Mouse (Mus musculus) liver, postnatal 0 days (tissue): ENCODE results near the gene 6430548M08Rik. TPM values are rescaled to one million over a fixed set of nuclear protein-coding genes. Genes with fewer than 3 reads are reported as not detected.

ENCODE experiments used
- ATAC-seq: fragments of 200-750 bp; cut with Nextera tagmentation; 2 replicates; pipeline ENCODE4 v1.8.0; 2017; ENCODE audit warnings: mild to moderate bottlenecking, moderate library complexity
- DNase-seq: peaks from one replicate; pipeline ENCODE4 v3.0.0-alpha.2; 2016
- H3K27ac ChIP-seq: fragments of 300-500 bp; sonication (generic); 2 replicates; pipeline ENCODE4 v1.5.1; 2014; ENCODE audit warnings: antibody characterized with exemption, moderate library complexity, mild to moderate bottlenecking, low read depth
- H3K27me3 ChIP-seq: fragments of 300-500 bp; sonication (generic); 2 replicates; pipeline ENCODE4 v1.6.1; 2014; ENCODE audit warnings: low read length, control low read depth, mixed read lengths; ENCODE audit not compliant: insufficient read depth
- H3K36me3 ChIP-seq: fragments of 300-500 bp; sonication (generic); replicated peaks from 2 replicates; pipeline ENCODE4 v1.6.1; 2014; ENCODE audit warnings: mild to moderate bottlenecking, control low read depth, low read length, moderate library complexity, mixed read lengths; ENCODE audit not compliant: insufficient read depth
- H3K4me1 ChIP-seq: fragments of 300-500 bp; sonication (generic); 2 replicates; pipeline ENCODE4 v1.6.1; 2014; ENCODE audit warnings: antibody characterized with exemption, mild to moderate bottlenecking, control low read depth; ENCODE audit not compliant: insufficient read depth
- H3K4me2 ChIP-seq: fragments of 300-500 bp; sonication (generic); 2 replicates; pipeline ENCODE4 v1.6.1; 2014; ENCODE audit warnings: low read depth, mild to moderate bottlenecking, low read length, moderate library complexity, mixed read lengths
- H3K4me3 ChIP-seq: fragments of 300-500 bp; sonication (generic); 2 replicates; pipeline ENCODE4 v1.5.1; 2014; ENCODE audit warnings: low read depth, low read length
- H3K9ac ChIP-seq: fragments of 300-500 bp; sonication (generic); replicated peaks from 2 replicates; pipeline ENCODE4 v1.6.1; 2014; ENCODE audit warnings: mild to moderate bottlenecking, moderate library complexity
- H3K9me3 ChIP-seq: fragments of 300-500 bp; sonication (generic); 2 replicates; pipeline ENCODE4 v1.6.1; 2016; ENCODE audit warnings: mild to moderate bottlenecking, control low read depth, low read length, mixed read lengths
- CTCF ChIP-seq: sonication (generic); IDR thresholded peaks from 2 replicates; pipeline ENCODE4 v1.5.1; 2016; ENCODE audit warnings: antibody characterized with exemption, low read depth
- EP300 ChIP-seq: IDR thresholded peaks from 2 replicates; pipeline ENCODE4 v1.6.1; 2016; ENCODE audit warnings: antibody characterized with exemption, low read depth, mild to moderate bottlenecking
- WGBS: fragments of 180-500 bp; shearing (Covaris S2); extraction: QIAGEN DNeasy Blood & Tissue Kit; methylation state at CpG from one replicate; pipeline ENCODE4 v1.1.7; 2014; ENCODE audit not compliant: insufficient replicate concordance; 5-methylcytosine and 5-hydroxymethylcytosine counted together
- polyA plus RNA-seq: library from polyadenylated mRNA; unstranded; fragments of >200 nt; fragmentation: Nextera tagmentation; extraction: Ambion mirVana; gene quantifications from 2 replicates; pipeline ENCODE4 v1.2.1, GENCODE M21; 2015

Gene 6430548M08Rik
- polyA plus RNA-seq, 1 experiment from 2014 or later, result 4.9 TPM

GRCm38 (mm10) chr8:120112535-120112934, 1.4 kb upstream of the 6430548M08Rik start:
- no peak for DNase-seq
- no peak overlapping the region for H3K4me3 ChIP-seq
- H3K9ac ChIP-seq, result no peak overlapping the region
- no peaks in the 10 kb centered on the region for H3K36me3 ChIP-seq
- no peak for ATAC-seq
- peaks cover 26% of the 10 kb centered on the region for H3K4me1 ChIP-seq
- peaks cover 20% of the 10 kb centered on the region for H3K27me3 ChIP-seq
- no peak for TF ChIP-seq EP300
- TF ChIP-seq CTCF, result no peak
- peak overlapping the region; percentile 92 for H3K27ac ChIP-seq
- no peaks in the 10 kb centered on the region for H3K9me3 ChIP-seq
- H3K4me2 ChIP-seq, result peak overlapping the region; percentile 100
- WGBS, result 31% methylated on average over 5 of the region's 5 CpGs

- no peak for DNase-seq
- ATAC-seq, result peak; percentile 35
- Histone ChIP-seq H3K27me3 (peaks cover 24% of the 10 kb centered on the region), H3K4me3 (peak overlapping the region; percentile 61), H3K27ac (peak overlapping the region; percentile 92), H3K36me3 (no peaks in the 10 kb centered on the region), H3K9ac (peak overlapping the region; percentile 70), H3K4me2 (peak overlapping the region; percentile 100), H3K4me1 (peaks cover 26% of the 10 kb centered on the region), H3K9me3 (no peaks in the 10 kb centered on the region)
- WGBS, result 7% methylated on average over 10 of the region's 10 CpGs
- no peak for TF ChIP-seq EP300
- TF ChIP-seq CTCF, result no peak
These were observed 646 bp upstream of the 6430548M08Rik start for GRCm38 (mm10) chr8:120113306-120113705.

- no peaks in the 10 kb centered on the region for H3K36me3 ChIP-seq
- peaks cover 19% of the 10 kb centered on the region for H3K4me1 ChIP-seq
- DNase-seq (no peak), ATAC-seq (peak; percentile 10)
- peak overlapping the region; percentile 60 for H3K9ac ChIP-seq
- WGBS, result 3% methylated on average over 38 of the region's 46 CpGs
- H3K27ac ChIP-seq, result peak overlapping the region; percentile 12; the same call in 1 of the 2 replicates
- no peaks in the 10 kb centered on the region for H3K9me3 ChIP-seq
- peak overlapping the region; percentile 61 for H3K4me3 ChIP-seq
- H3K4me2 ChIP-seq, result peak overlapping the region; percentile 100
- TF ChIP-seq CTCF (no peak), EP300 (no peak)
- peaks cover 24% of the 10 kb centered on the region for H3K27me3 ChIP-seq
These were observed 426 bp downstream of the 6430548M08Rik start for GRCm38 (mm10) chr8:120114315-120114841.

- ATAC-seq (no peak), DNase-seq (no peak)
- WGBS, result 61% methylated on average over 7 of the region's 7 CpGs
- H3K27ac ChIP-seq, result no peak overlapping the region
- no peak overlapping the region for H3K9ac ChIP-seq
- H3K9me3 ChIP-seq, result no peaks in the 10 kb centered on the region
- no peak overlapping the region for H3K4me3 ChIP-seq
- peak overlapping the region; percentile 20; the same call in 1 of the 2 replicates for H3K4me2 ChIP-seq
- H3K27me3 ChIP-seq, result peaks cover 24% of the 10 kb centered on the region
- TF ChIP-seq EP300 (no peak), CTCF (no peak)
- peaks cover 21% of the 10 kb centered on the region for H3K4me1 ChIP-seq
- H3K36me3 ChIP-seq, result no peaks in the 10 kb centered on the region
These were observed 2.6 kb downstream of the 6430548M08Rik start for GRCm38 (mm10) chr8:120116600-120116999.

GRCm38 (mm10) chr8:120118162-120118561, 4.2 kb downstream of the 6430548M08Rik start:
- no peak for TF ChIP-seq CTCF
- TF ChIP-seq EP300, result no peak
- H3K4me3 ChIP-seq, result no peak overlapping the region
- H3K9me3 ChIP-seq, result no peaks in the 10 kb centered on the region
- ATAC-seq, result no peak
- DNase-seq, result no peak
- no peak overlapping the region for H3K4me2 ChIP-seq
- peaks cover 16% of the 10 kb centered on the region for H3K4me1 ChIP-seq
- WGBS, result 74% methylated on average over 9 of the region's 9 CpGs
- no peaks in the 10 kb centered on the region for H3K36me3 ChIP-seq
- H3K27ac ChIP-seq, result no peak overlapping the region
- peaks cover 24% of the 10 kb centered on the region for H3K27me3 ChIP-seq
- H3K9ac ChIP-seq, result no peak overlapping the region

- TF ChIP-seq CTCF (no peak), EP300 (no peak)
- peaks cover 24% of the 10 kb centered on the region for H3K27me3 ChIP-seq
- H3K27ac ChIP-seq, result no peak overlapping the region
- no peaks in the 10 kb centered on the region for H3K9me3 ChIP-seq
- H3K4me3 ChIP-seq, result no peak overlapping the region
- H3K4me2 ChIP-seq, result no peak overlapping the region
- no peak overlapping the region for H3K9ac ChIP-seq
- DNase-seq (no peak), ATAC-seq (no peak)
- no peaks in the 10 kb centered on the region for H3K36me3 ChIP-seq
- peaks cover 11% of the 10 kb centered on the region for H3K4me1 ChIP-seq
- whole genome bisulfite sequencing, result 73% methylated on average over 5 of the region's 5 CpGs
These were observed 4.9 kb downstream of the 6430548M08Rik start for GRCm38 (mm10) chr8:120118847-120119246.

- ATAC-seq (no peak), DNase-seq (no peak)
- H3K27ac ChIP-seq, result no peak overlapping the region
- no peaks in the 10 kb centered on the region for H3K36me3 ChIP-seq
- peaks cover 22% of the 10 kb centered on the region for H3K27me3 ChIP-seq
- H3K4me1 ChIP-seq, result peaks cover 10% of the 10 kb centered on the region
- H3K4me3 ChIP-seq, result no peak overlapping the region
- H3K9ac ChIP-seq, result no peak overlapping the region
- no peak overlapping the region for H3K4me2 ChIP-seq
- WGBS, result 59% methylated on average over 3 of the region's 3 CpGs
- TF ChIP-seq EP300 (no peak), CTCF (no peak)
- H3K9me3 ChIP-seq, result no peaks in the 10 kb centered on the region
These were observed 5.5 kb downstream of the 6430548M08Rik start for GRCm38 (mm10) chr8:120119429-120119828.
